Mouse (Mus musculus): ENCODE data around the gene Fgf8. TPM values are rescaled to one million over a fixed set of nuclear protein-coding genes. Genes with fewer than 3 reads are reported as not detected.

The Fgf8 gene
- polyA plus RNA-seq, 2 experiments = 0.29 to 1.1 TPM

DNA sequence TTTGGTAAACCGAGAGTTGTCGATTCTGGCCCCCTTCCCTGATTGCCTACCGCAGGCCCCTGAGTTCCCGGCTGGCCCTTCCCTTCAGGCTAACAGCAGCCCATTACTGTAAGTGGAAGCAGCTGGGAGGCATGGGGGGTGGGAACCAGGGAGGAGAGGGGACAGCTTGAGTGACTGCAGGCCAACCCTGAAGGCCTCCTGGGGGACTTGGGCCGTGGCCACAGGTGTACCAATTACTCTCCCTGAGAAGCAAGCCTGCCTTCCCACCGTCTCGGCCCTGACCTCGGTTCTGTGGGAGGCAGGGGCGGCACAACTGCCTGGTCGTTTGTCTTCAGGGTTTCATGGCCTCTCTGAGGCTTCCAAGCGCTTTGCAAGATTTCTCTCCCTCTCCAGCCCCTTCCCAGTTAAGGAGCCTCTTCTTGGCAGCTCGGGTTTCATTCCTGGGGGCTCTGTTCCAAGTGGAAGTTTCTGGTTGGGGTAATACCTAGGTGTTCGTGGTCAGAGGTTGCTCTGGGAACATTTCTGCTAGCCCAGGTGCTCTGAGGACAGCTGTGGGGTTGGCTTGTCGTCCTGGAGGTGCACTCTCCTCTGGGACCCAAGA lies 16.9 kb downstream of the Fgf8 start:
- no peak for TF ChIP-seq POLR2A (IDR thresholded peaks at IDR 0.05; ENCODE audit: borderline replicate concordance, extremely low read depth, insufficient read depth, insufficient read length)
- peak; percentile 55 for ATAC-seq (ENCODE audit: low FRiP score, low read depth)
- DNase-seq (ENCODE audit: low spot score) = no peak
- Histone ChIP-seq H3K4me1 (ENCODE audit: control insufficient read depth, insufficient read depth, low read length) (peaks cover 11% of the 10 kb centered on the region), H3K27ac (replicated peaks; ENCODE audit: low read depth, low read length) (0 out of 2 replicates have a peak overlapping the region, but pooled peaks have one; percentile 49), H3K9me3 (ENCODE audit: control insufficient read depth, low read length) (no peaks in the 10 kb centered on the region), H3K27me3 (ENCODE audit: control insufficient read depth, insufficient read depth, low read length) (no peaks in the 10 kb centered on the region), H3K4me3 (replicated peaks; ENCODE audit: low read length) (no peak overlapping the region), H3K36me3 (ENCODE audit: control insufficient read depth, insufficient read depth, low read length) (no peaks in the 10 kb centered on the region), H3K4me2 (replicated peaks; ENCODE audit: low read depth, low read length, severe bottlenecking) (no peak overlapping the region; the same call in 1 of the 2 replicates), H3K9ac (ENCODE audit: low read depth, low read length, severe bottlenecking) (no peak overlapping the region)
- WGBS = 9% methylated on average over 14 of the region's 14 CpGs

DNA sequence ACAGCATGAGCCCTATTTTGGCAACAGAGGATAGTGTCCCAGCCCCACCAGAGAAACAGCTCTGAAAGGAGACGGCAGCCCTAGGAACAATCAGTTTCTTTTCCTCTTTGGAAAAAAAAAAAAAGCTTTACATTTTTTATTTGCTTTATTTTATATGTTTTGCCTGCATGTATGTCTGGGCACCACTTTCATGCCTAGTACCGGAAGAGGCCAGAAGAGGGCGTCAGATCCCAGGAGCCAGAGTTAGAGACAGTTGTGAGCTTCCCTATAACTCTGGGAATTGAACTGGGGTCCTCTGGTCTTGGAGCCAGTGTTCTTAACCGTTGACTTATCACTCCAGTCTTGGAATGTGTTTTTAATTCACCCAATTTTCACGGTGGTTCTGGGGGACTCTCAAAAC lies 20.5 kb downstream of the Fgf8 start:
- no peaks in the 10 kb centered on the region for H3K27me3 ChIP-seq (ENCODE audit: control insufficient read depth, insufficient read depth, low read length)
- no peak for TF ChIP-seq POLR2A (IDR thresholded peaks at IDR 0.05; ENCODE audit: borderline replicate concordance, extremely low read depth, insufficient read depth, insufficient read length)
- no peaks in the 10 kb centered on the region for H3K36me3 ChIP-seq (ENCODE audit: control insufficient read depth, insufficient read depth, low read length)
- peaks cover 11% of the 10 kb centered on the region for H3K4me1 ChIP-seq (ENCODE audit: control insufficient read depth, insufficient read depth, low read length)
- no peak overlapping the region for H3K27ac ChIP-seq (replicated peaks; ENCODE audit: low read depth, low read length)
- WGBS = 47% methylated on average over 5 of the region's 5 CpGs
- no peak overlapping the region for H3K4me3 ChIP-seq (replicated peaks; ENCODE audit: low read length)
- DNase-seq (ENCODE audit: low spot score) = no peak
- H3K4me2 ChIP-seq (replicated peaks; ENCODE audit: low read depth, low read length, severe bottlenecking) = no peak overlapping the region
- no peaks in the 10 kb centered on the region for H3K9me3 ChIP-seq (ENCODE audit: control insufficient read depth, low read length)
- no peak for ATAC-seq (ENCODE audit: low FRiP score, low read depth)
- no peak overlapping the region for H3K9ac ChIP-seq (ENCODE audit: low read depth, low read length, severe bottlenecking)

DNA sequence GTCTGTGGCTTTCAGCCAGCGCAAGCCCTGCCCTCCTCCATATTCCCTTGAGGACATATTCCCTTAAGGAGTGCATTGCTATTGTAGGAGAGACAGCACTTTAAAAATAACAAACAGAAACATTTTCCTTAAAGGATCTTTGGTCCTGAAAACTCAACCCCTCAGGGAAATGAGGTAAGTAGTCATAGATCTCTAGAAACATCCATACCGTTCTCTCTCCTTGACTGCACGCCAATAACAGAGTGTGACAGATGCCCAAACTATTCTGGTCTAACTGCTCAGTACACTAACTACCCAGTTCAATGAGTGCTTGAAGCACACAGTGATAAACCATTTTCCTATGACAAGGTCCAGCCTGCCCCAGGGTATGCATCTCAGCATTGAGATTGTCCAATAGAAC lies 24.4 kb downstream of the Fgf8 start:
- 72% methylated on average over 3 of the region's 3 CpGs for WGBS
- no peaks in the 10 kb centered on the region for H3K9me3 ChIP-seq (ENCODE audit: control insufficient read depth, low read length)
- peak overlapping the region; percentile 29; the same call in 1 of the 2 replicates for H3K4me2 ChIP-seq (replicated peaks; ENCODE audit: low read depth, low read length, severe bottlenecking)
- ATAC-seq (ENCODE audit: low FRiP score, low read depth) = no peak
- no peaks in the 10 kb centered on the region for H3K4me1 ChIP-seq (ENCODE audit: control insufficient read depth, insufficient read depth, low read length)
- H3K4me3 ChIP-seq (replicated peaks; ENCODE audit: low read length) = no peak overlapping the region
- no peak overlapping the region for H3K9ac ChIP-seq (ENCODE audit: low read depth, low read length, severe bottlenecking)
- no peaks in the 10 kb centered on the region for H3K27me3 ChIP-seq (ENCODE audit: control insufficient read depth, insufficient read depth, low read length)
- no peak for TF ChIP-seq POLR2A (IDR thresholded peaks at IDR 0.05; ENCODE audit: borderline replicate concordance, extremely low read depth, insufficient read depth, insufficient read length)
- DNase-seq (ENCODE audit: low spot score) = no peak
- no peaks in the 10 kb centered on the region for H3K36me3 ChIP-seq (ENCODE audit: control insufficient read depth, insufficient read depth, low read length)
- H3K27ac ChIP-seq (replicated peaks; ENCODE audit: low read depth, low read length) = no peak overlapping the region

DNA sequence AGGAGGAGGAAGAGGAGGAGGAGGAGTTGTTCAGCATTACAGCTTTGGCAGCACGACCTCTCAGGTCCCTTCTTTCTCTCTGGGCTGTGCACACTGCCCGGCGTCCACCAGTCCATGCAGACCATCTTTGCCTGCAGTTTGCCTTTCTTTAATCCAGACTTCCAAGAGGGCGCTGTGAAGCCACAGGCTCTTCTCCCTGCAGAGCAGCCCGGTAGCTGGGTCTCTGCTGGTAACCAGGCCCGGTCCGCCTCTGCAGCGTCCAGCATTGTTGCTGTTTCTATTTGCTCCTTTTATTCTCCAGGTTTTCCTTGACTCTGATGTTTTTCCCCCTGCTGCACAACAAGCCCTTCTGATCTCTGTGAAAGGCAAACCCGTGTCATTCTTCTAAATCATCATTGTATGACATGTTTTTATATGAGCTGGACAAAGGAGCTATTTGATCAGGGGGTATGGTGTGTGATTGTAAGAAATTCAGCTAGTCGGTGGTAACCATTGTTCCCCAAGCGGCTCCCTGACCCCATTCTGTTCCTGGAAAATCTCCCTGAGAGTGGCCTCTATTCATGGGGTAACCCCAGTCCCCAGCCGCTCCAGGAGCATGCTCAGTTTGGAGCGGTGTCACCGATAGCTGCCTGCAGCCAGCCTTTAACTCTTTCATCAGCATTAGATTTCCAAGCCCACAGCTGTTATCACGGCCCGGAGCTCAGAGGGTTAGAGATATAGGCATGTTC lies 25.1 kb downstream of the Fgf8 start:
- Histone ChIP-seq H3K27ac (replicated peaks; ENCODE audit: low read depth, low read length) (no peak overlapping the region), H3K27me3 (ENCODE audit: control insufficient read depth, insufficient read depth, low read length) (no peaks in the 10 kb centered on the region), H3K4me1 (ENCODE audit: control insufficient read depth, insufficient read depth, low read length) (no peaks in the 10 kb centered on the region), H3K4me3 (replicated peaks; ENCODE audit: low read length) (0 out of 2 replicates have a peak overlapping the region, but pooled peaks have one; percentile 5), H3K4me2 (replicated peaks; ENCODE audit: low read depth, low read length, severe bottlenecking) (peak overlapping the region; percentile 29), H3K36me3 (ENCODE audit: control insufficient read depth, insufficient read depth, low read length) (no peaks in the 10 kb centered on the region), H3K9ac (ENCODE audit: low read depth, low read length, severe bottlenecking) (0 out of 2 replicates have a peak overlapping the region, but pooled peaks have one; percentile 25), H3K9me3 (ENCODE audit: control insufficient read depth, low read length) (no peaks in the 10 kb centered on the region)
- no peak for TF ChIP-seq POLR2A (IDR thresholded peaks at IDR 0.05; ENCODE audit: borderline replicate concordance, extremely low read depth, insufficient read depth, insufficient read length)
- WGBS = 14% methylated on average over 16 of the region's 16 CpGs
- ATAC-seq (ENCODE audit: low FRiP score, low read depth) (peak; percentile 65), DNase-seq (ENCODE audit: low spot score) (no peak)

DNA sequence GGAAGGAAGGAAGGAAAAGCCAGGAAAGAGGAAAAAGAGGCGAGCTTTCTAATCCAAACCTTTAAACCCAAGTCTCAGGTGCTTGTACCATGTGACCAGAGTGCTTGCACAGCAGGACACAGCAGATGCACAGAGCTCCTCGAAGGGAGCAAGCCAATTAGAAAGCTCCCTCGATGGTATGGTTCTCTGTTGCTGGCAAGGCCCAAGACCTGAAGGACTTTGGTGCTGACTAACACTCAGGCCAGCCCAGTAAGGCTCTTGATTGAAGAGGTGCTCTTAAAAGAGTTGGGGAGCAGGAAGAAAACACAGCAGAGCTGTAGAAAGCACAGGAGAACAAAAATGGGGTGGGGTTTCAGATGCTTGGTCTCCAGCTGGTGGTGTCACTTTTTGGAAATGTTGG lies 34.0 kb downstream of the Fgf8 start:
- no peaks in the 10 kb centered on the region for H3K27me3 ChIP-seq (ENCODE audit: control insufficient read depth, insufficient read depth, low read length)
- no peaks in the 10 kb centered on the region for H3K9me3 ChIP-seq (ENCODE audit: control insufficient read depth, low read length)
- no peak overlapping the region for H3K4me3 ChIP-seq (replicated peaks; ENCODE audit: low read length)
- no peak for TF ChIP-seq POLR2A (IDR thresholded peaks at IDR 0.05; ENCODE audit: borderline replicate concordance, extremely low read depth, insufficient read depth, insufficient read length)
- WGBS = 52% methylated on average over 3 of the region's 3 CpGs
- H3K36me3 ChIP-seq (ENCODE audit: control insufficient read depth, insufficient read depth, low read length) = no peaks in the 10 kb centered on the region
- no peaks in the 10 kb centered on the region; the same call in 1 of the 2 replicates for H3K4me1 ChIP-seq (ENCODE audit: control insufficient read depth, insufficient read depth, low read length)
- H3K9ac ChIP-seq (ENCODE audit: low read depth, low read length, severe bottlenecking) = no peak overlapping the region
- H3K27ac ChIP-seq (replicated peaks; ENCODE audit: low read depth, low read length) = no peak overlapping the region
- no peak for ATAC-seq (ENCODE audit: low FRiP score, low read depth)
- no peak overlapping the region for H3K4me2 ChIP-seq (replicated peaks; ENCODE audit: low read depth, low read length, severe bottlenecking)
- no peak for DNase-seq (ENCODE audit: low spot score)
